8 mouse cellular contexts compared by ENCODE assay signal in genomic region chr5:138988764-138989163, GRCm38 (mm10). TPM values are rescaled to one million over a fixed set of nuclear protein-coding genes. Genes with fewer than 3 reads are reported as not detected.
DNase-seq lines count a peak whose midpoint lies in the region; ATAC-seq lines count a peak whose summit lies in the region.

No protein-coding gene starts in this region.

- no peak overlapping the region for H3K4me3 ChIP-seq in midbrain, embryonic 16.5 days (ENCODE audit: low read depth, low read length)
- H3K4me3 ChIP-seq in midbrain, embryonic 11.5 days (ENCODE audit: low read depth, low read length) = no peak overlapping the region
- no peak overlapping the region for H3K4me3 ChIP-seq in embryonic facial prominence, embryonic 15.5 days (replicated peaks)

- peaks cover 17% of the 10 kb centered on the region; the same call in 1 of the 2 replicates for H3K36me3 ChIP-seq in midbrain, embryonic 16.5 days (ENCODE audit: control insufficient read depth, insufficient read depth, low read length)
- no peaks in the 10 kb centered on the region for H3K36me3 ChIP-seq in midbrain, embryonic 11.5 days (ENCODE audit: control insufficient read depth, insufficient read depth, low read length)
- peaks cover 37% of the 10 kb centered on the region for H3K36me3 ChIP-seq in embryonic facial prominence, embryonic 15.5 days

- no peak for DNase-seq in midbrain, embryonic 11.5 days (ENCODE audit: low spot score, missing footprints)
- peak; percentile 64 to 68 for DNase-seq in heart, postnatal 36 days
- DNase-seq in lung, postnatal 25 days (ENCODE audit: low spot score) = peak; percentile 82
- DNase-seq in frontal cortex, postnatal 14 days (ENCODE audit: low spot score in 2 of 2) = no peak
- no peak for DNase-seq in cerebellum, postnatal 36 days

- H3K4me1 ChIP-seq in midbrain, embryonic 16.5 days (ENCODE audit: control insufficient read depth, insufficient read depth, low read length) = peaks cover 31% of the 10 kb centered on the region
- H3K4me1 ChIP-seq in midbrain, embryonic 11.5 days (ENCODE audit: control insufficient read depth, insufficient read depth, low read length) = peaks cover 14% of the 10 kb centered on the region
- peaks cover 53% of the 10 kb centered on the region for H3K4me1 ChIP-seq in embryonic facial prominence, embryonic 15.5 days

- WGBS in midbrain, embryonic 16.5 days = 28% methylated on average over 9 of the region's 9 CpGs
- WGBS in midbrain, embryonic 11.5 days = 62% methylated on average over 9 of the region's 9 CpGs
- 38% methylated on average over 9 of the region's 9 CpGs for WGBS in embryonic facial prominence, embryonic 15.5 days

- H3K4me2 ChIP-seq in midbrain, embryonic 16.5 days (ENCODE audit: low read length) = no peak overlapping the region
- H3K4me2 ChIP-seq in midbrain, embryonic 11.5 days = no peak overlapping the region
- H3K4me2 ChIP-seq in embryonic facial prominence, embryonic 15.5 days (replicated peaks) = 0 out of 2 replicates have a peak overlapping the region, but pooled peaks have one; percentile 9

- no peak overlapping the region for H3K27ac ChIP-seq in midbrain, embryonic 16.5 days (ENCODE audit: low read length)
- H3K27ac ChIP-seq in midbrain, embryonic 11.5 days (ENCODE audit: low read depth, low read length) = no peak overlapping the region
- H3K27ac ChIP-seq in embryonic facial prominence, embryonic 15.5 days (replicated peaks) = peak overlapping the region; percentile 44; the same call in 1 of the 2 replicates

- H3K9ac ChIP-seq in midbrain, embryonic 16.5 days (ENCODE audit: low read depth, low read length) = no peak overlapping the region
- no peak overlapping the region for H3K9ac ChIP-seq in midbrain, embryonic 11.5 days (ENCODE audit: low read length)
- H3K9ac ChIP-seq in embryonic facial prominence, embryonic 15.5 days = no peak overlapping the region

- intact Hi-C loops in heart, postnatal 36 days (cut with DNase I) = no loop called here

- no peaks in the 10 kb centered on the region for H3K9me3 ChIP-seq in midbrain, embryonic 16.5 days (replicated peaks; ENCODE audit: control insufficient read depth, low read length, poor library complexity, severe bottlenecking)
- H3K9me3 ChIP-seq in midbrain, embryonic 11.5 days (ENCODE audit: control insufficient read depth, low read length) = no peaks in the 10 kb centered on the region
- no peaks in the 10 kb centered on the region for H3K9me3 ChIP-seq in embryonic facial prominence, embryonic 15.5 days (replicated peaks)

- peak; percentile 36; the same call in 1 of the 2 replicates for ATAC-seq in midbrain, embryonic 16.5 days
- no peak for ATAC-seq in midbrain, embryonic 11.5 days (ENCODE audit: low FRiP score)
- 0 out of 2 replicates have a peak, but pooled peaks have one; percentile 8 for ATAC-seq in embryonic facial prominence, embryonic 15.5 days (ENCODE audit: insufficient number of reproducible peaks, low FRiP score, low TSS enrichment, low read depth)
- no peak for ATAC-seq in granulocyte monocyte progenitor cell, adult 5-6 weeks (replicated peaks; ENCODE audit: poor library complexity, severe bottlenecking)

- H3K27me3 ChIP-seq in midbrain, embryonic 16.5 days (ENCODE audit: control insufficient read depth, insufficient read depth, low read depth, low read length) = peaks cover 23% of the 10 kb centered on the region
- peaks cover 29% of the 10 kb centered on the region for H3K27me3 ChIP-seq in midbrain, embryonic 11.5 days (ENCODE audit: control insufficient read depth, insufficient read depth, low read length)
- peaks cover 24% of the 10 kb centered on the region for H3K27me3 ChIP-seq in embryonic facial prominence, embryonic 15.5 days

RNA-seq across cellular contexts. Expression of gene Pdgfa, which starts 8.4 kb away (rescaled TPM):
- 27.0 and 32.2 TPM in 2 replicates for polyA plus RNA-seq in midbrain, embryonic 16.5 days (2015; fragmentation: Nextera tagmentation; extraction: Ambion mirVana)
- polyA plus RNA-seq in midbrain, embryonic 11.5 days (2014; fragmentation: Nextera tagmentation; extraction: Ambion mirVana) = 3.3 and 3.9 TPM in 2 replicates
- polyA plus RNA-seq in embryonic facial prominence, embryonic 15.5 days (2015; fragmentation: Nextera tagmentation; extraction: Ambion mirVana) = 69.5 and 84.2 TPM in 2 replicates
- 10 to 100 TPM; 18.6 to 24.6 TPM for total RNA-seq in heart, postnatal 36 days (2021)
- total RNA-seq in granulocyte monocyte progenitor cell, adult 5-6 weeks (2014; fragmentation: Nextera tagmentation) = 0.34 TPM in 1 of 2 replicates, not detected in the other
- not detected in 2 replicates for total RNA-seq in granulocyte monocyte progenitor cell, adult 5-6 weeks (2017)

Comparison
In these comparisons a context has a peak if more than half of its experiments do, and no peak if none do; other contexts are left out.
1. ATAC-seq: peak in midbrain, embryonic 16.5 days (single experiment) and embryonic facial prominence, embryonic 15.5 days (single experiment); none in midbrain, embryonic 11.5 days (single experiment) and granulocyte monocyte progenitor cell, adult 5-6 weeks (single experiment).
2. DNase-seq: peak in heart, postnatal 36 days (2 of 2) and lung, postnatal 25 days (single experiment); none in midbrain, embryonic 11.5 days (single experiment), frontal cortex, postnatal 14 days (0 of 2) and cerebellum, postnatal 36 days (0 of 2).